Comparison of ENCODE assay signal across 10 mouse cellular contexts in the genomic region with DNA sequence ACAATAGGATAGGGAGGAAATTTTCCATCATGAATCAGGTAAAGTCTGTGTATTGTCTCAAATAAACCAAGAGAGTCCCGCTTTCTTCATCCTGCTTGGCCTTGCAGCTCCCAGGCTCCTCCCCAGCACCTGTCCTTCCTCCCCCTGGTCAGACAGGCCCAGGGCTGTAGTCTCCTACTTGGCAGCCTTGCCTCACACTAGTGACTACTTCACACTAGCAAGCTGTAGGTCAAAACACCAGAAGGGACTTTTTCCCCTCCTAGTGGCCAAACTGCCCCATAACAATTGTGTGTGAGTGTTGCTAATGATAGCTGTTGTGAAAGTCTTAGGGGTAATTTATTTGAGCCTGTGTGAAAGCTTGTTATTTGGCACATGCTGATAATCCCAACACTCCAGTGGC.
DNase-seq lines count a peak whose midpoint lies in the region; ATAC-seq and TF ChIP-seq lines count a peak whose summit lies in the region.
"Had no signal": no experiment of that assay in that cellular context is flagged by ENCODE, and none has a peak within 500 bp of the region (broad histone marks: within the 10 kb centered on the region; RNA-seq: fewer than 3 reads in every experiment).

No protein-coding gene starts in this region.

- H3K27me3 ChIP-seq in intestine, postnatal 0 days (replicated peaks; ENCODE audit: control insufficient read depth, insufficient read depth, low read length) = no peaks in the 10 kb centered on the region
- no peaks in the 10 kb centered on the region for H3K27me3 ChIP-seq in intestine, embryonic 15.5 days (replicated peaks)
- H3K27me3 ChIP-seq: forebrain, embryonic 13.5 days; neural tube, embryonic 12.5 days had no signal

- H3K36me3 ChIP-seq in intestine, postnatal 0 days (ENCODE audit: control insufficient read depth, insufficient read depth) = no peaks in the 10 kb centered on the region
- H3K36me3 ChIP-seq in intestine, embryonic 15.5 days = no peaks in the 10 kb centered on the region

- H3K4me1 ChIP-seq in intestine, postnatal 0 days (replicated peaks; ENCODE audit: control insufficient read depth, insufficient read depth, low read length) = no peaks in the 10 kb centered on the region
- H3K4me1 ChIP-seq in intestine, embryonic 15.5 days (replicated peaks) = no peaks in the 10 kb centered on the region; the same call in 1 of the 2 replicates

- no peak overlapping the region for H3K4me3 ChIP-seq in intestine, postnatal 0 days (ENCODE audit: low read depth, low read length)
- H3K4me3 ChIP-seq in intestine, embryonic 15.5 days (replicated peaks) = no peak overlapping the region
- H3K4me3 ChIP-seq: forebrain, embryonic 13.5 days; neural tube, embryonic 12.5 days had no signal

- H3K9ac ChIP-seq in intestine, postnatal 0 days (ENCODE audit: low read depth, low read length) = no peak overlapping the region
- H3K9ac ChIP-seq in intestine, embryonic 15.5 days = no peak overlapping the region
- H3K9ac ChIP-seq: forebrain, embryonic 13.5 days; neural tube, embryonic 12.5 days had no signal

- peak; percentile 74 for TF ChIP-seq CTCF in intestine, postnatal 0 days (IDR thresholded peaks at IDR 0.05; ENCODE audit: low read depth)

- no peak overlapping the region for H3K27ac ChIP-seq in intestine, postnatal 0 days (ENCODE audit: low read depth, low read length)
- no peak overlapping the region for H3K27ac ChIP-seq in intestine, embryonic 15.5 days
- H3K27ac ChIP-seq: forebrain, embryonic 13.5 days; neural tube, embryonic 12.5 days had no signal

- peak; percentile 23 for DNase-seq in thymus, postnatal 0 days (ENCODE audit: low spot score)
- DNase-seq in thymus, postnatal 10 days (ENCODE audit: low spot score in 2 of 2) = no peak
- DNase-seq in T-cell, adult 2 months (ENCODE audit: low spot score) = peak; percentile 13
- peak; percentile 51 for DNase-seq in retina, embryonic 14.5 days (ENCODE audit: low spot score)
- DNase-seq in testis, postnatal 10 days (ENCODE audit: low spot score) = no peak
- no peak for DNase-seq in urinary bladder, adult 18-20 months (ENCODE audit: low spot score in 2 of 2)

- 78% methylated on average over 1 of the region's 1 CpGs for WGBS in intestine, postnatal 0 days
- WGBS in intestine, embryonic 15.5 days = 86% methylated on average over 1 of the region's 1 CpGs

- H3K9me3 ChIP-seq in intestine, postnatal 0 days (ENCODE audit: control insufficient read depth) = no peaks in the 10 kb centered on the region
- no peaks in the 10 kb centered on the region for H3K9me3 ChIP-seq in intestine, embryonic 15.5 days
- H3K9me3 ChIP-seq: forebrain, embryonic 13.5 days; neural tube, embryonic 12.5 days had no signal

- no peak overlapping the region for H3K4me2 ChIP-seq in intestine, postnatal 0 days (replicated peaks; ENCODE audit: low read depth)
- no peak overlapping the region for H3K4me2 ChIP-seq in intestine, embryonic 15.5 days (replicated peaks)
- H3K4me2 ChIP-seq: forebrain, embryonic 13.5 days; neural tube, embryonic 12.5 days had no signal

- no peak for ATAC-seq in intestine, postnatal 0 days
- ATAC-seq in intestine, embryonic 15.5 days = no peak
- ATAC-seq: forebrain, embryonic 13.5 days had no signal

Comparison
In these comparisons a context has a peak if more than half of its experiments do, and no peak if none do; other contexts are left out.
1. DNase-seq: peak in thymus, postnatal 0 days (single experiment), T-cell, adult 2 months (single experiment) and retina, embryonic 14.5 days (single experiment); none in thymus, postnatal 10 days (0 of 2), testis, postnatal 10 days (single experiment) and urinary bladder, adult 18-20 months (0 of 2).